Mouse (Mus musculus) MEL-GATA-1-ER (cell line): ENCODE data around the gene 1700021F07Rik.

Experiments used
- DNase-seq: peaks from one replicate; pipeline ENCODE4 v3.0.0-alpha.2; 2012; ENCODE audit warnings: low read depth; ENCODE audit errors: extremely low read depth

The 1700021F07Rik gene

GRCm38 (mm10) chr2:173563336-173563735 is 41.0 kb downstream of the 1700021F07Rik start:
- no peak for DNase-seq

DNA sequence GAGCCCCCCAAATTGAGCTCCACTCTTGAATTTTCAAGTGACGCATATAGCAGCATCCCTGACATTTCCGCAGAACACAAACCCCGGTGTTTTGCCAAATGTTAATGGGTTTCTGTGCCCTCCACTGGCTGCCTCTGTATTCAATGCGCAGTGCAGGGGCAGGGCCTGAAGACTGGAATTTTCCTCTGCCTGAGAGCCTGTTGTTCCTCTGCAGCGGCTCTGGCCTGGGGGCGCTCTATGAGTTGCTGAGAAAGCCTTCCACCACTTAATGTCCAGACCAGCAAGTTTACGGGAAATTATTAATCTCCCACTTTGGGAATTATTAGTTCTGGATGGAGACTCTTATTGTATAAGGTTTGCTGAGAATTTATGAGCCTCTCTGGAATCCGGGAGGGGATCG is 41.8 kb downstream of the 1700021F07Rik start:
- no peak for DNase-seq
